Mouse (Mus musculus) adrenal gland, adult 18-20 months (tissue): ENCODE results near the gene Itpk1. TPM values are rescaled to one million over a fixed set of nuclear protein-coding genes. Genes with fewer than 3 reads are reported as not detected.

Experiments
- DNase-seq, 2 experiments: peaks; one replicate each; pipeline ENCODE4 v3.0.0; 2021 to 2022; ENCODE audit warnings: low spot score in 2 of 2
- total RNA-seq, 2 experiments: library from RNA; stranded (reverse); gene quantifications; 1 replicate in 1 of 2; 2 replicates in 1 of 2; pipeline ENCODE4 v1.2.3; 2021

Itpk1 gene
- total RNA-seq, 2 experiments from 2014 or later = 49.7 to 156 TPM

- DNase-seq = no peak
Measured at GRCm38 (mm10) chr12:102665465-102666202, 39.1 kb downstream of the Itpk1 start.

GRCm38 (mm10) chr12:102664052-102664448, 40.7 kb downstream of the Itpk1 start:
- DNase-seq = no peak

GRCm38 (mm10) chr12:102663349-102664051, 41.2 kb downstream of the Itpk1 start:
- no peak for DNase-seq

GRCm38 (mm10) chr12:102661772-102662171, 43.0 kb downstream of the Itpk1 start:
- no peak for DNase-seq

- DNase-seq = no peak
Measured at GRCm38 (mm10) chr12:102660906-102661651, 43.7 kb downstream of the Itpk1 start.

- no peak for DNase-seq
Measured at GRCm38 (mm10) chr12:102653003-102653402, 51.7 kb downstream of the Itpk1 start.

- no peak for DNase-seq
Measured at GRCm38 (mm10) chr12:102652420-102652819, 52.3 kb downstream of the Itpk1 start.

- DNase-seq = no peak
Measured at GRCm38 (mm10) chr12:102651871-102652270, 52.9 kb downstream of the Itpk1 start.

- DNase-seq = no peak
Measured at GRCm38 (mm10) chr12:102651401-102651800, 53.3 kb downstream of the Itpk1 start.

GRCm38 (mm10) chr12:102650649-102651048, 54.1 kb downstream of the Itpk1 start:
- DNase-seq = no peak

GRCm38 (mm10) chr12:102647839-102648564, 56.7 kb downstream of the Itpk1 start:
- DNase-seq = no peak

- no peak for DNase-seq
Measured at GRCm38 (mm10) chr12:102646586-102647260, 58.0 kb downstream of the Itpk1 start.

- no peak for DNase-seq
Measured at GRCm38 (mm10) chr12:102645911-102646585, 58.7 kb downstream of the Itpk1 start.

- DNase-seq = no peak
Measured at GRCm38 (mm10) chr12:102643316-102643715, 61.4 kb downstream of the Itpk1 start.

GRCm38 (mm10) chr12:102640436-102641163, 64.1 kb downstream of the Itpk1 start:
- DNase-seq = no peak

GRCm38 (mm10) chr12:102638878-102639277, 65.9 kb downstream of the Itpk1 start:
- no peak for DNase-seq

GRCm38 (mm10) chr12:102637235-102637634, 67.5 kb downstream of the Itpk1 start:
- no peak for DNase-seq

- no peak for DNase-seq
Measured at GRCm38 (mm10) chr12:102634436-102635050, 70.2 kb downstream of the Itpk1 start.

GRCm38 (mm10) chr12:102633083-102633501, 71.6 kb downstream of the Itpk1 start:
- DNase-seq = peak; percentile 15 to 43
